Mouse (Mus musculus): ENCODE results near the gene Flad1.

The Flad1 gene

GRCm38 (mm10) chr3:89395419-89395805, 16.3 kb downstream of the Flad1 start:
- DNase-seq = peak in 1 of 2 experiments; percentile 37

GRCm38 (mm10) chr3:89394894-89395256, 16.8 kb downstream of the Flad1 start:
- peak; percentile 92 to 94 for DNase-seq

GRCm38 (mm10) chr3:89394006-89394893, 17.4 kb downstream of the Flad1 start, which contains the start of gene Zbtb7b:
TSS of gene Zbtb7b (minus strand) at chr3:89394776.
- DNase-seq = peak; percentile 90 to 91

- DNase-seq = peak; percentile 99
Observed at GRCm38 (mm10) chr3:89393605-89394004, 18.1 kb downstream of the Flad1 start.

- peak; percentile 64 to 65 for DNase-seq
Observed at GRCm38 (mm10) chr3:89392871-89393311, 18.8 kb downstream of the Flad1 start.

- peak; percentile 62 to 72 for DNase-seq
Observed at GRCm38 (mm10) chr3:89391663-89392511, 19.8 kb downstream of the Flad1 start.

GRCm38 (mm10) chr3:89390699-89391662, 20.7 kb downstream of the Flad1 start:
- DNase-seq = peak; percentile 53 to 63

GRCm38 (mm10) chr3:89390111-89390515, 21.6 kb downstream of the Flad1 start:
- peak; percentile 56 to 62 for DNase-seq

- peak in 1 of 2 experiments; percentile 45 for DNase-seq
Observed at GRCm38 (mm10) chr3:89388901-89389740, 22.5 kb downstream of the Flad1 start.

- peak; percentile 65 to 76 for DNase-seq
Observed at GRCm38 (mm10) chr3:89388134-89388881, 23.4 kb downstream of the Flad1 start.

- DNase-seq = peak in 1 of 2 experiments; percentile 41
Observed at GRCm38 (mm10) chr3:89387632-89388031, 24.0 kb downstream of the Flad1 start.

- DNase-seq = peak in 1 of 2 experiments; percentile 36
Observed at GRCm38 (mm10) chr3:89386438-89387420, 24.9 kb downstream of the Flad1 start.

GRCm38 (mm10) chr3:89385451-89385850, 26.2 kb downstream of the Flad1 start:
- DNase-seq = no peak

- DNase-seq = no peak
Observed at GRCm38 (mm10) chr3:89384331-89385076, 27.2 kb downstream of the Flad1 start.

- peak in 1 of 2 experiments; percentile 23 for DNase-seq
Observed at GRCm38 (mm10) chr3:89383651-89384255, 27.9 kb downstream of the Flad1 start.

- no peak for DNase-seq
Observed at GRCm38 (mm10) chr3:89382950-89383349, 28.7 kb downstream of the Flad1 start.

- DNase-seq = no peak
Observed at GRCm38 (mm10) chr3:89382033-89382882, 29.4 kb downstream of the Flad1 start.
